Mouse (Mus musculus): ENCODE data around the gene Ctnnal1. TPM values are rescaled to one million over a fixed set of nuclear protein-coding genes. Genes with fewer than 3 reads are reported as not detected.

Ctnnal1 gene
- polyA plus RNA-seq, 1 experiment from 2014 or later: 22.1 TPM

GRCm38 (mm10) chr4:56768913-56769312, 96.1 kb downstream of the Ctnnal1 start:
- DNase-seq (no peak), ATAC-seq (ENCODE audit: insufficient read depth) (no peak)
- Histone ChIP-seq H3K27me3 (ENCODE audit: insufficient read depth, low read length) (no peaks in the 10 kb centered on the region), H3K4me2 (no peak overlapping the region), H3K4me1 (ENCODE audit: insufficient read depth) (no peaks in the 10 kb centered on the region), H3K9me3 (ENCODE audit: low read depth, low read length) (no peaks in the 10 kb centered on the region), H3K9ac (no peak overlapping the region), H3K27ac (ENCODE audit: low read depth) (no peak overlapping the region), H3K4me3 (ENCODE audit: low read depth, low read length) (no peak overlapping the region), H3K36me3 (ENCODE audit: insufficient read depth) (peaks cover 90% of the 10 kb centered on the region)
- WGBS: 92% methylated on average over 7 of the region's 7 CpGs
- TF ChIP-seq CTCF (IDR thresholded peaks at IDR 0.05; ENCODE audit: low read depth): no peak

GRCm38 (mm10) chr4:56767861-56768284, 97.1 kb downstream of the Ctnnal1 start:
- H3K9ac ChIP-seq: no peak overlapping the region

More at GRCm38 (mm10) chr4:56767861-56768284, 97.1 kb downstream of the Ctnnal1 start:
- 60% methylated on average over 5 of the region's 5 CpGs for WGBS
- Histone ChIP-seq H3K27me3 (ENCODE audit: insufficient read depth, low read length) (no peaks in the 10 kb centered on the region), H3K4me2 (no peak overlapping the region), H3K9me3 (ENCODE audit: low read depth, low read length) (no peaks in the 10 kb centered on the region), H3K4me1 (ENCODE audit: insufficient read depth) (no peaks in the 10 kb centered on the region), H3K36me3 (ENCODE audit: insufficient read depth) (peaks cover 84% of the 10 kb centered on the region), H3K4me3 (ENCODE audit: low read depth, low read length) (no peak overlapping the region), H3K27ac (ENCODE audit: low read depth) (no peak overlapping the region)
- no peak for ATAC-seq (ENCODE audit: insufficient read depth)
- no peak for TF ChIP-seq CTCF (IDR thresholded peaks at IDR 0.05; ENCODE audit: low read depth)
- DNase-seq: no peak

MicroRNA genes within 50 kb of the gene (microRNA counts, 519-probe panel; counts per million panel counts)
- 3,595 counts per million, percentile 75 among the panel's probes with 10 or more counts for microRNA mmu-miR-32

Small RNA genes lying within 50 kb of the gene (microRNA-seq; reads per million reads assigned to microRNA genes)
- gene Mir32 (ENCODE audit: borderline number of aligned reads): 373 reads per million, percentile 62 among the genes with 10 or more reads in this experiment

Other genes starting within 250 kb of the Ctnnal1 start
- not detected in 2 replicates for gene Gm26657, start 125.1 kb downstream of the Ctnnal1 start, polyA plus RNA-seq (2014; fragmentation: Nextera tagmentation; extraction: Ambion mirVana)
- gene Actl7b, start 123.7 kb downstream of the Ctnnal1 start, polyA plus RNA-seq (2014; fragmentation: Nextera tagmentation; extraction: Ambion mirVana): not detected in 2 replicates
- gene Actl7a, start 121.8 kb downstream of the Ctnnal1 start, polyA plus RNA-seq (2014; fragmentation: Nextera tagmentation; extraction: Ambion mirVana): not detected in 2 replicates
- gene Elp1, start 62.9 kb downstream of the Ctnnal1 start, polyA plus RNA-seq (2014; fragmentation: Nextera tagmentation; extraction: Ambion mirVana): 61.3 and 63.9 TPM in 2 replicates
- 19.4 and 22.8 TPM in 2 replicates for gene Fam206a, start 62.8 kb downstream of the Ctnnal1 start, polyA plus RNA-seq (2014; fragmentation: Nextera tagmentation; extraction: Ambion mirVana)
- 11.7 and 12.9 TPM in 2 replicates for gene Tmem245, start 82.2 kb upstream of the Ctnnal1 start, polyA plus RNA-seq (2014; fragmentation: Nextera tagmentation; extraction: Ambion mirVana)
- 1.7 and 2.1 TPM in 2 replicates for gene Frrs1l, start 125.2 kb upstream of the Ctnnal1 start, polyA plus RNA-seq (2014; fragmentation: Nextera tagmentation; extraction: Ambion mirVana)

Data from lung, embryonic 14.5 days (tissue).